Mouse (Mus musculus): ENCODE results near the gene Retreg3. TPM values are rescaled to one million over a fixed set of nuclear protein-coding genes. Genes with fewer than 3 reads are reported as not detected.
A peak's percentile ranks its signal among the peaks of the same experiment; 100 is the strongest.
"Not testable (repeated sequence)": the region's sequence is repeated elsewhere in the genome, so short reads cannot be mapped to it uniquely, and the experiment has no call there.

Retreg3 gene
- polyA plus RNA-seq, 1 experiment from 2014 or later, result 10.4 TPM

GRCm38 (mm10) chr11:101130056-101130756, 10.5 kb upstream of the Retreg3 start:
- 46% methylated on average over 17 of the region's 18 CpGs for WGBS
- no peak overlapping the region for H3K4me3 ChIP-seq (ENCODE audit: low read depth, low read length)
- DNase-seq (ENCODE audit: low spot score), result no peak
- H3K9me3 ChIP-seq (ENCODE audit: control insufficient read depth, low read length), result 0 out of 2 replicates have a peak, but pooled peaks cover 4% of the 10 kb centered on the region
- no peak overlapping the region for H3K4me2 ChIP-seq (ENCODE audit: low read depth, low read length)
- no peak overlapping the region for H3K27ac ChIP-seq (replicated peaks; ENCODE audit: low read depth, low read length)
- H3K4me1 ChIP-seq (ENCODE audit: control insufficient read depth, insufficient read depth, low read length), result no peaks in the 10 kb centered on the region
- no peak; the same call in 1 of the 2 replicates for ATAC-seq (ENCODE audit: low read depth)
- H3K36me3 ChIP-seq (ENCODE audit: control insufficient read depth, insufficient read depth, low read length), result peaks cover 22% of the 10 kb centered on the region
- H3K9ac ChIP-seq (ENCODE audit: low read depth, low read length), result no peak overlapping the region
- H3K27me3 ChIP-seq (replicated peaks; ENCODE audit: control insufficient read depth, insufficient read depth, low read length), result no peaks in the 10 kb centered on the region

GRCm38 (mm10) chr11:101128996-101129577, 9.4 kb upstream of the Retreg3 start:
- no peak for ATAC-seq (ENCODE audit: low read depth)
- H3K4me1 ChIP-seq (ENCODE audit: control insufficient read depth, insufficient read depth, low read length), result no peaks in the 10 kb centered on the region

GRCm38 (mm10) chr11:101127075-101127474, 7.4 kb upstream of the Retreg3 start:
- H3K9ac ChIP-seq (ENCODE audit: low read depth, low read length), result no peak overlapping the region
- no peaks in the 10 kb centered on the region for H3K27me3 ChIP-seq (replicated peaks; ENCODE audit: control insufficient read depth, insufficient read depth, low read length)
- H3K9me3 ChIP-seq (ENCODE audit: control insufficient read depth, low read length), result 0 out of 2 replicates have a peak, but pooled peaks cover 4% of the 10 kb centered on the region
- H3K27ac ChIP-seq (replicated peaks; ENCODE audit: low read depth, low read length), result no peak overlapping the region
- no peaks in the 10 kb centered on the region for H3K4me1 ChIP-seq (ENCODE audit: control insufficient read depth, insufficient read depth, low read length)
- 76% methylated on average over 1 of the region's 1 CpGs for WGBS
- H3K4me2 ChIP-seq (ENCODE audit: low read depth, low read length), result no peak overlapping the region
- ATAC-seq (ENCODE audit: low read depth), result no peak
- peaks cover 43% of the 10 kb centered on the region for H3K36me3 ChIP-seq (ENCODE audit: control insufficient read depth, insufficient read depth, low read length)
- no peak overlapping the region for H3K4me3 ChIP-seq (ENCODE audit: low read depth, low read length)
- DNase-seq (ENCODE audit: low spot score), result no peak

More at GRCm38 (mm10) chr11:101128996-101129577, 9.4 kb upstream of the Retreg3 start:
- Histone ChIP-seq H3K27me3 (replicated peaks; ENCODE audit: control insufficient read depth, insufficient read depth, low read length) (no peaks in the 10 kb centered on the region), H3K9me3 (ENCODE audit: control insufficient read depth, low read length) (0 out of 2 replicates have a peak, but pooled peaks cover 4% of the 10 kb centered on the region), H3K27ac (replicated peaks; ENCODE audit: low read depth, low read length) (no peak overlapping the region), H3K4me2 (ENCODE audit: low read depth, low read length) (no peak overlapping the region), H3K9ac (ENCODE audit: low read depth, low read length) (no peak overlapping the region), H3K4me3 (ENCODE audit: low read depth, low read length) (no peak overlapping the region), H3K36me3 (ENCODE audit: control insufficient read depth, insufficient read depth, low read length) (peaks cover 23% of the 10 kb centered on the region)
- WGBS, result 89% methylated on average over 11 of the region's 11 CpGs
- DNase-seq (ENCODE audit: low spot score), result no peak

- H3K4me2 ChIP-seq (ENCODE audit: low read depth, low read length); H3K27me3 ChIP-seq (replicated peaks; ENCODE audit: control insufficient read depth, insufficient read depth, low read length); ATAC-seq (ENCODE audit: low read depth); H3K9ac ChIP-seq (ENCODE audit: low read depth, low read length); H3K9me3 ChIP-seq (ENCODE audit: control insufficient read depth, low read length); H3K27ac ChIP-seq (replicated peaks; ENCODE audit: low read depth, low read length); DNase-seq (ENCODE audit: low spot score); H3K4me1 ChIP-seq (ENCODE audit: control insufficient read depth, insufficient read depth, low read length); H3K4me3 ChIP-seq (ENCODE audit: low read depth, low read length): not testable (repeated sequence)
- WGBS, result 100% methylated on average over 4 of the region's 9 CpGs
- peaks cover 43% of the 10 kb centered on the region for H3K36me3 ChIP-seq (ENCODE audit: control insufficient read depth, insufficient read depth, low read length)
Observed at GRCm38 (mm10) chr11:101125008-101125407, 5.3 kb upstream of the Retreg3 start.

- H3K9ac ChIP-seq (ENCODE audit: low read depth, low read length); H3K9me3 ChIP-seq (ENCODE audit: control insufficient read depth, low read length); H3K27ac ChIP-seq (replicated peaks; ENCODE audit: low read depth, low read length); H3K27me3 ChIP-seq (replicated peaks; ENCODE audit: control insufficient read depth, insufficient read depth, low read length); DNase-seq (ENCODE audit: low spot score); H3K4me3 ChIP-seq (ENCODE audit: low read depth, low read length); H3K4me1 ChIP-seq (ENCODE audit: control insufficient read depth, insufficient read depth, low read length); H3K4me2 ChIP-seq (ENCODE audit: low read depth, low read length); ATAC-seq (ENCODE audit: low read depth): not testable (repeated sequence)
- 93% methylated on average over 8 of the region's 8 CpGs for WGBS
- H3K36me3 ChIP-seq (ENCODE audit: control insufficient read depth, insufficient read depth, low read length), result peaks cover 43% of the 10 kb centered on the region
Observed at GRCm38 (mm10) chr11:101124494-101124893, 4.8 kb upstream of the Retreg3 start.

GRCm38 (mm10) chr11:101120545-101121188, 974 bp upstream of the Retreg3 start:
- no peak for ATAC-seq (ENCODE audit: low read depth)
- peak overlapping the region; percentile 91 for H3K4me2 ChIP-seq (ENCODE audit: low read depth, low read length)
- H3K36me3 ChIP-seq (ENCODE audit: control insufficient read depth, insufficient read depth, low read length), result peaks cover 34% of the 10 kb centered on the region
- 18% methylated on average over 19 of the region's 19 CpGs for WGBS
- peak overlapping the region; percentile 88 for H3K27ac ChIP-seq (replicated peaks; ENCODE audit: low read depth, low read length)
- no peaks in the 10 kb centered on the region for H3K27me3 ChIP-seq (replicated peaks; ENCODE audit: control insufficient read depth, insufficient read depth, low read length)
- H3K9ac ChIP-seq (ENCODE audit: low read depth, low read length), result peak overlapping the region; percentile 85
- H3K4me3 ChIP-seq (ENCODE audit: low read depth, low read length), result peak overlapping the region; percentile 91
- no peaks in the 10 kb centered on the region for H3K9me3 ChIP-seq (ENCODE audit: control insufficient read depth, low read length)
- no peak for DNase-seq (ENCODE audit: low spot score)
- H3K4me1 ChIP-seq (ENCODE audit: control insufficient read depth, insufficient read depth, low read length), result peaks cover 18% of the 10 kb centered on the region

- no peaks in the 10 kb centered on the region for H3K27me3 ChIP-seq (replicated peaks; ENCODE audit: control insufficient read depth, insufficient read depth, low read length)
- H3K9ac ChIP-seq (ENCODE audit: low read depth, low read length), result peak overlapping the region; percentile 86
- no peaks in the 10 kb centered on the region for H3K9me3 ChIP-seq (ENCODE audit: control insufficient read depth, low read length)
- ATAC-seq (ENCODE audit: low read depth) (peak; percentile 70), DNase-seq (ENCODE audit: low spot score) (no peak)
- WGBS, result 1% methylated on average over 36 of the region's 39 CpGs
- H3K36me3 ChIP-seq (ENCODE audit: control insufficient read depth, insufficient read depth, low read length), result peaks cover 29% of the 10 kb centered on the region; the same call in 1 of the 2 replicates
- peaks cover 18% of the 10 kb centered on the region for H3K4me1 ChIP-seq (ENCODE audit: control insufficient read depth, insufficient read depth, low read length)
- H3K27ac ChIP-seq (replicated peaks; ENCODE audit: low read depth, low read length), result peak overlapping the region; percentile 79
- peak overlapping the region; percentile 91 for H3K4me2 ChIP-seq (ENCODE audit: low read depth, low read length)
- H3K4me3 ChIP-seq (ENCODE audit: low read depth, low read length), result peak overlapping the region; percentile 91
Observed at GRCm38 (mm10) chr11:101119131-101119760, 447 bp downstream of the Retreg3 start.

GRCm38 (mm10) chr11:101118105-101118504, 1.6 kb downstream of the Retreg3 start:
- H3K27me3 ChIP-seq (replicated peaks; ENCODE audit: control insufficient read depth, insufficient read depth, low read length), result no peaks in the 10 kb centered on the region
- no peak overlapping the region for H3K27ac ChIP-seq (replicated peaks; ENCODE audit: low read depth, low read length)
- peak overlapping the region; percentile 86 for H3K9ac ChIP-seq (ENCODE audit: low read depth, low read length)
- 39% methylated on average over 4 of the region's 4 CpGs for WGBS
- peaks cover 18% of the 10 kb centered on the region; the same call in 1 of the 2 replicates for H3K36me3 ChIP-seq (ENCODE audit: control insufficient read depth, insufficient read depth, low read length)
- peak overlapping the region; percentile 91 for H3K4me3 ChIP-seq (ENCODE audit: low read depth, low read length)
- H3K4me1 ChIP-seq (ENCODE audit: control insufficient read depth, insufficient read depth, low read length), result peaks cover 18% of the 10 kb centered on the region
- ATAC-seq (ENCODE audit: low read depth), result no peak
- no peak for DNase-seq (ENCODE audit: low spot score)
- peak overlapping the region; percentile 91 for H3K4me2 ChIP-seq (ENCODE audit: low read depth, low read length)
- no peaks in the 10 kb centered on the region for H3K9me3 ChIP-seq (ENCODE audit: control insufficient read depth, low read length)
